Mouse (Mus musculus) heart, embryonic 10.5 days (tissue): ENCODE measurements around the gene Rpia. TPM values are rescaled to one million over a fixed set of nuclear protein-coding genes. Genes with fewer than 3 reads are reported as not detected.

Experiments used
- DNase-seq: peaks from one replicate; pipeline ENCODE4 v3.0.0-alpha.2; 2017; ENCODE audit warnings: low spot score
- H3K27ac ChIP-seq: fragments of 300-500 bp; sonication (generic); 2 replicates; pipeline ENCODE4 v1.5.1; 2016; ENCODE audit warnings: mild to moderate bottlenecking
- H3K27me3 ChIP-seq: fragments of 300-500 bp; sonication (generic); 2 replicates; pipeline ENCODE4 v1.6.1; 2016; ENCODE audit warnings: mild to moderate bottlenecking; ENCODE audit not compliant: poor library complexity, insufficient read depth, severe bottlenecking
- H3K36me3 ChIP-seq: fragments of 300-500 bp; sonication (generic); 2 replicates; pipeline ENCODE4 v1.6.1; 2016; ENCODE audit warnings: mild to moderate bottlenecking, moderate library complexity
- H3K4me1 ChIP-seq: fragments of 300-500 bp; sonication (generic); 2 replicates; pipeline ENCODE4 v1.6.1; 2016; ENCODE audit warnings: mild to moderate bottlenecking
- H3K4me3 ChIP-seq: fragments of 300-500 bp; sonication (generic); 2 replicates; pipeline ENCODE4 v1.5.1; 2016; ENCODE audit warnings: mild to moderate bottlenecking, moderate library complexity
- H3K9me3 ChIP-seq: fragments of 300-500 bp; sonication (generic); 2 replicates; pipeline ENCODE4 v1.6.1; 2016; ENCODE audit warnings: mild to moderate bottlenecking, moderate library complexity
- WGBS: fragments of 180-500 bp; shearing (Covaris S2); methylation state at CpG from one replicate; pipeline ENCODE4 v1.1.7; 2016; 5-methylcytosine and 5-hydroxymethylcytosine counted together
- polyA plus RNA-seq: library from polyadenylated mRNA; unstranded; fragments of >200 nt; fragmentation: Nextera tagmentation; extraction: Ambion mirVana; gene quantifications from 2 replicates; pipeline ENCODE4 v1.2.1, GENCODE M21; 2016

The Rpia gene
- polyA plus RNA-seq, 1 experiment from 2014 or later, result 1.6 TPM

GRCm38 (mm10) chr6:70730828-70731227, 61.2 kb downstream of the Rpia start:
- Histone ChIP-seq H3K9me3 (no peaks in the 10 kb centered on the region), H3K4me3 (no peak overlapping the region), H3K4me1 (no peaks in the 10 kb centered on the region), H3K27me3 (no peaks in the 10 kb centered on the region), H3K36me3 (no peaks in the 10 kb centered on the region), H3K27ac (no peak overlapping the region)
- DNase-seq, result no peak

- Histone ChIP-seq H3K27ac (no peak overlapping the region), H3K9me3 (no peaks in the 10 kb centered on the region)
- 87% methylated on average over 1 of the region's 1 CpGs for WGBS
These were observed 62.9 kb downstream of the Rpia start for GRCm38 (mm10) chr6:70729125-70729524.

GRCm38 (mm10) chr6:70727094-70727721, 64.8 kb downstream of the Rpia start:
- Histone ChIP-seq H3K27me3 (no peaks in the 10 kb centered on the region), H3K9me3 (no peaks in the 10 kb centered on the region), H3K4me1 (no peaks in the 10 kb centered on the region), H3K27ac (no peak overlapping the region), H3K4me3 (no peak overlapping the region), H3K36me3 (no peaks in the 10 kb centered on the region)
- WGBS, result 74% methylated on average over 4 of the region's 4 CpGs
- no peak for DNase-seq

More at GRCm38 (mm10) chr6:70729125-70729524, 62.9 kb downstream of the Rpia start:
- no peaks in the 10 kb centered on the region for H3K27me3 ChIP-seq
- H3K4me3 ChIP-seq, result no peak overlapping the region
- no peaks in the 10 kb centered on the region for H3K4me1 ChIP-seq
- H3K36me3 ChIP-seq, result no peaks in the 10 kb centered on the region
- no peak for DNase-seq

- no peaks in the 10 kb centered on the region for H3K27me3 ChIP-seq
- no peak for DNase-seq
- H3K4me1 ChIP-seq, result no peaks in the 10 kb centered on the region
- H3K36me3 ChIP-seq, result no peaks in the 10 kb centered on the region
- no peaks in the 10 kb centered on the region for H3K9me3 ChIP-seq
- 65% methylated on average over 2 of the region's 2 CpGs for WGBS
- H3K4me3 ChIP-seq, result no peak overlapping the region
- H3K27ac ChIP-seq, result no peak overlapping the region
These were observed 66.4 kb downstream of the Rpia start for GRCm38 (mm10) chr6:70725639-70726038.

- no peaks in the 10 kb centered on the region for H3K4me1 ChIP-seq
- WGBS, result 91% methylated on average over 13 of the region's 13 CpGs
- no peaks in the 10 kb centered on the region for H3K9me3 ChIP-seq
These were observed 67.3 kb downstream of the Rpia start for GRCm38 (mm10) chr6:70724722-70725121.

GRCm38 (mm10) chr6:70722298-70722697, 69.7 kb downstream of the Rpia start:
- no peaks in the 10 kb centered on the region for H3K36me3 ChIP-seq
- DNase-seq, result no peak
- no peaks in the 10 kb centered on the region for H3K4me1 ChIP-seq
- no peaks in the 10 kb centered on the region for H3K9me3 ChIP-seq
- H3K4me3 ChIP-seq, result no peak overlapping the region
- WGBS, result 85% methylated on average over 7 of the region's 7 CpGs
- no peaks in the 10 kb centered on the region for H3K27me3 ChIP-seq
- no peak overlapping the region for H3K27ac ChIP-seq

More at GRCm38 (mm10) chr6:70724722-70725121, 67.3 kb downstream of the Rpia start:
- H3K36me3 ChIP-seq, result no peaks in the 10 kb centered on the region
- H3K4me3 ChIP-seq, result no peak overlapping the region
- no peaks in the 10 kb centered on the region for H3K27me3 ChIP-seq
- no peak overlapping the region for H3K27ac ChIP-seq
- no peak for DNase-seq

- no peaks in the 10 kb centered on the region for H3K36me3 ChIP-seq
- no peak overlapping the region for H3K4me3 ChIP-seq
- DNase-seq, result no peak
- H3K27me3 ChIP-seq, result no peaks in the 10 kb centered on the region
- no peaks in the 10 kb centered on the region for H3K9me3 ChIP-seq
- WGBS, result 59% methylated on average over 2 of the region's 2 CpGs
- no peak overlapping the region for H3K27ac ChIP-seq
- no peaks in the 10 kb centered on the region for H3K4me1 ChIP-seq
These were observed 73.3 kb downstream of the Rpia start for GRCm38 (mm10) chr6:70718760-70719159.

- H3K4me3 ChIP-seq, result no peak overlapping the region
- no peaks in the 10 kb centered on the region for H3K27me3 ChIP-seq
- no peak for DNase-seq
- H3K27ac ChIP-seq, result no peak overlapping the region
- H3K36me3 ChIP-seq, result no peaks in the 10 kb centered on the region
- WGBS, result 84% methylated on average over 4 of the region's 4 CpGs
- H3K4me1 ChIP-seq, result no peaks in the 10 kb centered on the region
- no peaks in the 10 kb centered on the region for H3K9me3 ChIP-seq
These were observed 73.9 kb downstream of the Rpia start for GRCm38 (mm10) chr6:70718164-70718563.

GRCm38 (mm10) chr6:70716701-70717393, 75.2 kb downstream of the Rpia start:
- H3K4me1 ChIP-seq, result no peaks in the 10 kb centered on the region
- no peak overlapping the region for H3K4me3 ChIP-seq
- WGBS, result 61% methylated on average over 12 of the region's 12 CpGs
- no peak overlapping the region for H3K27ac ChIP-seq
- H3K27me3 ChIP-seq, result no peaks in the 10 kb centered on the region
- no peaks in the 10 kb centered on the region for H3K36me3 ChIP-seq
- H3K9me3 ChIP-seq, result no peaks in the 10 kb centered on the region
- no peak for DNase-seq

Other genes starting within 250 kb of the Rpia start
- 7.3 and 8.2 TPM in 2 replicates for gene Eif2ak3, start 52.3 kb upstream of the Rpia start, polyA plus RNA-seq
- gene Tex37, start 126.7 kb upstream of the Rpia start, polyA plus RNA-seq, result not detected in 2 replicates
- gene Foxi3, start 164.3 kb upstream of the Rpia start, polyA plus RNA-seq, result not detected in 2 replicates